Mouse (Mus musculus): ENCODE data around the gene Polr3b.

DNA sequence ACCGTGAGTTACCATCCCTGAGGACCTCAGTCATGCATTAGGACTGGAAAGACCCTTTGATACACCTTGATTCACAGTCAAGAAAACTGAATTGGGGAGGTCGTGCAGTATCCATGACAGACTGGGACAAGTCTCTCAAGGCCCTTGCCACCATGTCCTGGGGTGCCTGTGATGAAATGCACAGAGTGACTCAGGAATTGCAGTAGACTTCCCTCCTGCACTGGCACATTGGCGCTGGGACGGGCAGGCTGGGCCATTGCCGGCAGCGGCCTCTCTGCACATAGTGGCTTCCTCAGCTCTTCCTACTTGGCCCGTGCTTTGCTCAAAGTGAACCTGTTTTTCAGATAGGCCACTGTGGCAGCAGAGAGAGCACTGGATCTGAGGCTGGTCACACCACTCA is 94.5 kb downstream of the Polr3b start:
- TF ChIP-seq TAL1 (IDR thresholded peaks at IDR 0.05; ENCODE audit: low read length) (no peak), GATA1 (IDR thresholded peaks at IDR 0.05; ENCODE audit: low read length) (no peak)
